Mouse (Mus musculus) megakaryocyte, adult 5-6 weeks (primary cell): ENCODE measurements around the gene Ankrd2. TPM values are rescaled to one million over a fixed set of nuclear protein-coding genes. Genes with fewer than 3 reads are reported as not detected.
A peak's percentile ranks its signal among the peaks of the same experiment; 100 is the strongest.

Experiments used
- ATAC-seq: 2 replicates; pipeline ENCODE4 v1.8.0; 2016; ENCODE audit warnings: mild to moderate bottlenecking, inconsistent platforms; ENCODE audit not compliant: poor library complexity, severe bottlenecking
- total RNA-seq, 2 experiments: library from RNA; stranded (forward) in 1 of 2; stranded (reverse) in 1 of 2; fragments of 153-499, 151-499 nt in 1 of 2; fragments of 221-1000, 200-1000 nt in 1 of 2; gene quantifications; 2 replicates each; pipeline versions ENCODE4 v1.2.3 to v1.2.4; 2015 to 2017

The Ankrd2 gene
- total RNA-seq, 2 experiments from 2014 or later, result not detected

- ATAC-seq, result no peak
These were observed 21.5 kb upstream of the Ankrd2 start for GRCm38 (mm10) chr19:42014231-42014825.

- ATAC-seq, result no peak
These were observed 20.8 kb upstream of the Ankrd2 start for GRCm38 (mm10) chr19:42015001-42015400.

- ATAC-seq, result no peak
These were observed 19.5 kb upstream of the Ankrd2 start for GRCm38 (mm10) chr19:42016251-42016650.

DNA sequence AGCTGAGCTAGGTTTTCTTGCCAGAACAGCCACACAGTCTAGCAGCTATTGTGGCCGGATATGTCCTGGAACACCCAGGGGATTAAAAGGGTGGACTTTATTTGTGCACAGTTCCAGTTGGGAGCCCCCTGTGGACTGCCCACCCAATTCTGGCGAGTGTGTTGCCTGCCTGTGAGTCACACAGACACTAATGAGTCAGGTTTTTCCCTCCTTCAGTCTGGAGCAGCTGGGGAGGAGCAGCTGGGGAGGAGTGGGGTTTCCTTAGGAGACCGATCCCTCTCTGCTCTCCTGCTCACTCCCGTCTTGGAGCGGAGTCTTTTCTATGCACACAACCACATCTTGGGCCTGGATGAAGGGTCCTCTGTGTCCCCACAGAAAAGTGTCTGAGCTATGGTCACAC, 19.0 kb upstream of the Ankrd2 start:
- no peak for ATAC-seq

DNA sequence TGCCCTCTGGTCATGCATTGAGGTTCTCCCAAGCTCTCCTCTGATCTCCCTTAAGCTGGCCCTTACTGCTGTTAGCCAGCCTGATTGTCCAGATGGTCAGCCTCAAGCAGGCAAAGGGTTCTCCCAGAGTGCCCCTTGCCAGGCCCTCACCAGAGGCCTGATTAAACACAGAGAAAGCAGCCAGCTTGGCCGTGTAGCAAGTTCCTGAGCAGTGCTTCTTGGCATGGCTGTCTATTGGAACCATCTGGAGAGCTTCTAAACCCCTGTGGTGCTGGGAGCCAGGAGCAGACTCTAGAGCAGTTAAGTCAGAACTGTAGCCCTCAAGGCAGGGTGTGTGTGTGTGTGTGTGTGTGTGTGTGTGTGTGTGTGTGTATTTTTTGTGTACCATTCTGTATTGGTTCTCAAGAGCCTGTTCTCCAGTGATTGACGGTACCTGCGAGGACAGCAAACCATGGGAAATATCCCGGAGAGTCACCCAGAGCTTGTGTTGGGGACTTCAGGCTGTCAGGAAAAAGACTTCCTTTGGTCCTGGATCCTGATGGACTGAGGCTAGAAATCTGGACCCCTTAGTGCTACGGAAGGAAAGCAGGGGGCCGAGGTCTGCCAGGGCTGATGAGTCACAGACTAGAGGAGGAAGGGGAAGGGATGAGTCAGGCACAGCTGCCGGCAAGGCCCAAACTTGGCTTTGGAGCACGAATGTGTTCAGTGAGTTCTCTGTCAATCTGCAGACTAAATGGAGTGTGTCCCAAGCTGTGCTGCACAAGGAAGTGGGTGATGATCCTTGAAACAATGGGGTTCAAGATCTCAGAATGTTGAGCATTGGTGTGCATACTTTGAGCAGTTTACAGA, 18.2 kb upstream of the Ankrd2 start:
- ATAC-seq, result peak; percentile 73

DNA sequence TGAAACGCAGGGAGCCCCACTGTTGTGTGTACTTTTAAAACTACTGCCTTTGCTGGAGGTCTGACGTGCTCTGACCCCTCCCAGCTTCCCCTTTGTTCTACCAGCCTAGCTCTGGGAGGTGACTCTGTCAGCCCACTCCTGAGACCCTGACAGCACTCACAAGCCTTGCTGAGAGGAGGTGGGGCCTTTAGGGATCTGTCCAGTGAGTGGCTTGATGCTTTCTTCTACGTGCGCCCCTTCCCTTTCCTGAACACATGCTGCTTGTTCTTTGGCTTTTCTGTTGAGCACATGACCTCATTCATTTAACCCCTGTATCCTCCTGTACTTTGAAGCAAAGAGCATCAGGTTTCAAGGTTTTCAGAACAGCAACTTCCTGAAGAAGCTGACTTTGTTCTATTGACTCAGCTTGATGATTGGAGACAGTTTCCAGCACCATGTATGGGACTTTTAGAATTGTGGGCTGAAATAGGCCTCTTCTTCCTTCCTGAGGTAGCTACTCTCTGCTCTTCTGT, 16.7 kb upstream of the Ankrd2 start:
- ATAC-seq, result peak; percentile 46; the same call in 1 of the 2 replicates

DNA sequence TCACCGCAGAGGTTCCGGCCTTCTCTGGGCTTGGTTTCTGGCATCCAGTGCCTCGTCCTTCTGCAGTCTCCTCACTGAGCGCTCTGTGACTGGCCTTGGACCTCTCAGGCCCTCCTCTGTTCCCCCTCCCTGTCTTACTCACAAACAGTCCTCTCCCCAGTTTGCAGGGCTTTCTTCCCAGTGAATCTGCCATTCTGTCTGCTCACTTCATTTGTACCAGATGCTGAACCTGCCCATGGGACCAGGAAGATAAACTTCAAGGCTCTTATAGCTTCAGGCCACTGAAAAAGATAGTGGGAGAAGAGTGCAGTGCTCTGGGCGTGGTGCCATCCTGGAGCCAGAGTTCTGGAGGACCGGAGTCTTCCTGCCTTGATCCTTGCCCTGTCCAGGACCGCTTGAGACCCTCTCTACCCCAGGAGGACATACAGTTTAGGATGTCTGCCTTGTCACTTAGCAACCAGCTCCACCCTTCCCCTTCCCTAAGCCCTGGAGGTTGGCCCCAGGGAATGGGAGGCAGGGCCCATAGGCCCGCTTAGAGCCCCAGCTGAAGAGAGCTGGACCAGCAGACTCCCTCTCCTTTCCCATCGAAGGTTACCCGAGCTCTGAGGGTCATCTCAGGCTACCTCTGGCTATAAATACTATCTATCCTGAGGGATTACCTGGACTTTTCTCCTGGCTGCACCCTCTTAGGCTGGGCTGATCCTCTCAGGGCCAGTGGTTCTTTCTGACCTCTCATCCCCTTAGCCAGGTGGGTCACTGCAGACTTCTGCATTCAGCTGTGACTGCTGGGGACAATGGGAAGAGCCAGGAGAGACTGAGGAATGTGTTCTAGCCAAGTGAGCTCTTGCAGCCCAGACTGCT, 13.9 kb upstream of the Ankrd2 start:
- no peak for ATAC-seq

DNA sequence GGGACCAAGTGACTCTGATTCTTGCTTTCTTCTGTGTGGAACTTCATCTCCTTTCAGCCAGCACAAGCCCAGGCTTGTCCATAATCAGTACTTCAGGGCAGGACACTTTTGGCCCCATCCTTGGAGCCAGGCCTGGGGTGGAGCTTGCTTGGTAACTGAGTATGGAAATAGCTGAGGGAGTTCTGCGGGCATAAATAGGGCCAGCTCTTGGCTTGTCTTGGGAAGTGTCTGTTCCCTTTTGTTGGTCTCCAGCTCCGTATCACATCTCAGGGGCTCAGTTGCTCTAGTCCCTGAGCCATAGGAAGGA, 13.3 kb upstream of the Ankrd2 start:
- ATAC-seq, result no peak

DNA sequence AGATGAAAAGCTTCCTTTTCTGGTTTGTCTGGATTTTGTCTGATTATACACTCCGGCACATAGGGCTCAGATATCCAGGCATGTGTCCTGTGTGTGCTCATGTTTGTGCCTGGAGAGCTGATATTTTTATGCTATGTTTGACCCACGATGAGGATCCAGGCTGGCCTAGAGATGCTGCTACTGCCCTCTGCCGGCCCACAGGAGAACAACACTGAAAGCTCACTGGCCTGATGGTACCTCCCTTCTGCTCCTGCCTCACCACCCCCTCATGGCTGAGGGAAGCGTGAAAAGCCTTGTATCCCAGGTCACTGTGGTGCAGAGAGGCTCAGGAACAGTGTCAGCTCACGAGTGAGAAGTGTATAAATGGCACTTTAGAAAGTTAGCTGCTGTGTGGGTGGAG, 9.6 kb upstream of the Ankrd2 start:
- ATAC-seq, result peak; percentile 97

DNA sequence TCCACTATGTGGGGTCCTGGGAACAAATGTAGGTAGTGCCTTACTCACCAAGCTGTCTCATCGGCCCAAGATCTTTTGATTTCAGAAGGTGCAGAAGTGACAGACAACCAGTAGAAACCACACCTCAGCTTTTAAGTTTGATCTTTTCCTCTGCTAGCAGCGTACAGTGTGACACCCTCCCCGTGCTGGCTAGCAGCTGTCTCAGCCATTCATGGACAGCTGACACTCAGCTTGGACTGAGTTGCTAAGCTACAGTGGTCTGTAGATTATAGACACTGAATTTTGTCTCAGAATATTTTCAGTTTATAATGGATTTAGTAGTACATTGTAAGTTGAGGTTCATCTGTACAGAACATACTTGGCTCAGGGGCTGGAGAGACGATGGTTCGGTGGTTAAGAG, 4.7 kb upstream of the Ankrd2 start:
- no peak for ATAC-seq

GRCm38 (mm10) chr19:42033611-42034010, 2.2 kb upstream of the Ankrd2 start:
- ATAC-seq, result no peak

GRCm38 (mm10) chr19:42034146-42034775, 1.5 kb upstream of the Ankrd2 start:
- 0 out of 2 replicates have a peak, but pooled peaks have one; percentile 27 for ATAC-seq

DNA sequence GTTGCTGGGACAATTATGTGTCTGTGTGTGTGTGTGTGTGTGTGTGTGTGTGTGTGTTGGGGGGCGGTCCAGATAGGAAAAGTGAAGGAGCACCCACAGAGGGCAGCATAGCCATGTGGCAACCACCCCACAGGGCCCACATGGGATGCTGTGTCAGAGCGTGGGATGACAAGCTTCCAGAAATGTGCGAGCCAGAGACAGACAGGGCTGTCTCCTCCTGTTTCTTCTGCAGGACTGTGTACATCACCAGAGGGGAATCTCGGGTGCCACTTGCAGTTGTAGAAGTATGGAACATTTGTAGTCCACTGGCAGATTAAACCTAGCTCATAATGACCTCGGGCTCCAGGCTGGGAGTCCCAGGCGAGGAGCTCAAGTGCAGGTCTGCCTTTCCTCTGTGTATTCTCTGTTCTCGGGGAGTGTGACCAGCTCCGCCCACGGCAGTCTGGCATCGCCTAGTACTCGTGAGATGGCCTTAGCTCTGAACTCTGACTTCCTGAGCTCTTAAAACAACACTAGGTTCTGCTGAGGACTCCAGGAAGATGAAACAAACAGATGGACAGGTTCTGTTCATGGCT, 832 bp upstream of the Ankrd2 start:
- no peak for ATAC-seq

GRCm38 (mm10) chr19:42036357-42036756, 557 bp downstream of the Ankrd2 start:
- ATAC-seq, result no peak

DNA sequence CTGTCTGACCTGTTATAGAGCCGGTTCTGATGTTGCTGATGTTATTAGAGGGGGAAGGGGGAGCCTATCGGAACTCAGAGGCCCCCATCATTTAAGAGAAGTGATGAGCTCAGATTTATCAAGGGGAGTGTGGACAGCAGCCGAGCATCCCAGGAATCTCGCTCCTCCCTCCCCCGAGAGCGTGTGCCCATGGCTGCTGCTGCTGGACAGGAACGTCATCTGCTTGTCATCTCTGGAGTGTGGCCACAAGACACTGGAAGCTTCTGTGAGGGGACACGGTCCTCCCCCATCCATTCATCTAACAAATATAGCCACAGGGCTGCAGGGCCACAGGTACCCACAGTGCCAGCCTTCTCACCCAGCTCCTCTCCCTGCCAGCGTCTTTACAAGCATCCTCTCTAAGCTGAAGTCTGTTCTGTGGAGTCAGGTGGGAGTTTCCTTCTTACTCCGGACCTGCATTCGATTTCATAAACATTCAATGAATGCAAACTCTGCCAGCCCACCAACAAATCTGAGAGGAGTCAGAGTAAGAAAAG, 1.4 kb downstream of the Ankrd2 start:
- ATAC-seq, result no peak

DNA sequence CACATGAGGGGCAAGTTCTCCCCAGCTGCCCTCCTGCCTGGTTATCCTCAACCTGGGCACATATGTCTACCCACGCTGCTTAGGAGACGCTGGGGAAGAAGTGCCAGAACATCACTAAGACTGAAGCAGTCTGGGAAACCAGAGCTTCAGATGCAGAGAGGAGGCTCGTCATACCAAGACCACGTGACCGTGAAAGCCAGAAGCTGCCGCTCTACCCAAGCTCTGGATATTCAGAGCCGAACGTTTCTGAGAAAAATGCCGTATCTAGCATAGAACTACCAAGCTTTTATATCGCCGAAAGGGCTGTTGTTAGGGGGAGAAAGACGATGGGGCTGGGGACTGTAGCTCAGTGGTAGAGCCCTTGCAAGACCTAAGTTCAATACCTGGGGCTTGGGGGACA, 2.5 kb downstream of the Ankrd2 start:
- no peak for ATAC-seq

DNA sequence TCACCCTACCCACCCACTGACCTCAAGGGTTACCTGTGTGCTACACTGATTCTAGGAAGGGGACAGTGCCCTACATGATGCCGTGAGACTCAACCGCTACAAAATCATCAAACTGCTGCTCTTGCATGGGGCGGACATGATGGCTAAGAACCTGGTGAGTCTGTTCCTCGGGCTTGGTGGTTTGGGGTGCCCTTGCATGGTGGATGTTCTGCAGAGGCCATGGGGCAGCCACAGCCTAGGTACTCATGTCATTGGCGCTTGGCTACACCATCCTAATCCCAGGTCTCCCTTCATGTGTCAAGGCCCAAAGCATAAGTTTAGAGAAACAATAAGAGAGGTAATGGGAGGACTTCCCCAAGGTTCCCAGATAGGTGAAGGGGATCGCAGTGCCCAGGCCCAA, 8.2 kb downstream of the Ankrd2 start:
- ATAC-seq, result no peak

DNA sequence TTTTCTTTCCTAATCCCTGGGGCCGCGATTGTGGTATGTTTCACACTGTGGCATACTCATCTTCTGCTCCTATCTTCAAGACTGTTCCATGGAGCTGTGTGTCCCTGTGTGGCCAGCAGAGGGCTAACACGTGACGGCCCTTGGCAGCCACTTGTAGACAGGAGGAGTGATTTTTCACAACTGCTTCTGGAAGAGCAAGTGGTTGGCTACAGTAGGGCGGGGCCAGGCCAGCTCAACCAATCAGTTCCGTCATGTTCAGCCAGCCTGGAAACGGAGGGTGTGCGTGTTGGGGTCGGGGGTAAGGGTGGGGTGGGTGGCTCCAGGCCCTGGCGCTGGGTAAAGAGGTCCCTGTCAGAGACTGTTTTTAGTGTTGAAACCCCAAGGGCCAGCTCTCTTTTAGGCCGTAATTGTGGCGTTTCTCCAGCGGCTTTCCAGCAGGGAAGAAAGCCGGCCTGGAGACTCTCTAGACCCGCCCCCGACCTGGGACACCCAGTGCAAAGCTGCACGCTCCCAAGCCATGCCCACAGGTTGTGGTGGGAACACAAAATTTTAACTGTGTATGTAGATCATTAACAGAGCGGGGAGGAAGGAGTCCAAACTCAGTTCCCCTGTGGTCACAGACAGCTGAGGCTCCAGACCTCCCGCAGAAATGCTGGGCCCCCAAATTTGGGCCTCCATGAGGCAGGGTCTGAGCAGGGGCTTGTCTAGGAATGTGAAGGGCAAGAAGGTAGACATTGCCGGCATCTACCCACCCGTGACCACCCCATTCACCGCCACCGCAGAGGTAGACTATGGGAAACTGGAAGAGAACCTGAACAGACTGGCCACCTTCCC, 9.7 kb downstream of the Ankrd2 start, which contains the start of gene Hoga1:
Gene Hoga1 (plus strand): TSS at position 342 of the 834 bp plus-strand sequence.
- ATAC-seq, result peak; percentile 93

GRCm38 (mm10) chr19:42050251-42050650, 14.5 kb downstream of the Ankrd2 start:
- no peak for ATAC-seq
